20 mouse cellular contexts compared by ENCODE assay signal in genomic region chr7:79895225-79895624, GRCm38 (mm10).
"Had no signal": no experiment of that assay in that cellular context is flagged by ENCODE, and none has a peak within 500 bp of the region (broad histone marks: within the 10 kb centered on the region; RNA-seq: fewer than 3 reads in every experiment).

No protein-coding gene starts in this region.

- H3K9me3 ChIP-seq: limb, embryonic 12.5 days; limb, embryonic 15.5 days; midbrain, embryonic 12.5 days; midbrain, embryonic 15.5 days; neural tube, embryonic 12.5 days; neural tube, embryonic 15.5 days had no signal

- DNase-seq: left cerebral cortex, postnatal 4 days; liver, postnatal 0 days; lung, embryonic 14.5 days; right cerebral cortex, adult 18-20 months; right cerebral cortex, postnatal 14 days; thymus, adult 18-20 months; thymus, postnatal 14 days; thymus, postnatal 4 days had no signal

- H3K27me3 ChIP-seq: limb, embryonic 12.5 days; limb, embryonic 15.5 days; midbrain, embryonic 12.5 days; midbrain, embryonic 15.5 days; neural tube, embryonic 12.5 days; neural tube, embryonic 15.5 days had no signal

- H3K4me3 ChIP-seq: limb, embryonic 12.5 days; limb, embryonic 15.5 days; midbrain, embryonic 12.5 days; midbrain, embryonic 15.5 days; neural tube, embryonic 12.5 days; neural tube, embryonic 15.5 days had no signal

- ATAC-seq: hindbrain, postnatal 0 days; inflammation-experienced regulatory T-cells, adult 6 months; liver, postnatal 0 days; lung, postnatal 0 days; midbrain, embryonic 15.5 days had no signal

- H3K27ac ChIP-seq: hindbrain, postnatal 0 days; limb, embryonic 12.5 days; limb, embryonic 15.5 days; liver, embryonic 14.5 days; macrophage; midbrain, embryonic 12.5 days; midbrain, embryonic 15.5 days; neural tube, embryonic 12.5 days; neural tube, embryonic 15.5 days had no signal

- H3K9ac ChIP-seq: limb, embryonic 12.5 days; limb, embryonic 15.5 days; liver, embryonic 14.5 days; liver, postnatal 0 days; lung, embryonic 14.5 days; midbrain, embryonic 12.5 days; midbrain, embryonic 15.5 days; neural tube, embryonic 12.5 days; neural tube, embryonic 15.5 days had no signal

- H3K4me1 ChIP-seq: limb, embryonic 12.5 days; midbrain, embryonic 12.5 days; midbrain, embryonic 15.5 days; neural tube, embryonic 12.5 days; neural tube, embryonic 15.5 days had no signal

- H3K4me2 ChIP-seq: limb, embryonic 12.5 days; limb, embryonic 15.5 days; liver, embryonic 11.5 days; lung, embryonic 14.5 days; midbrain, embryonic 12.5 days; midbrain, embryonic 15.5 days; neural tube, embryonic 12.5 days; neural tube, embryonic 15.5 days had no signal
